Mouse (Mus musculus): Measurements from ENCODE around the gene Cabp2. TPM values are rescaled to one million over a fixed set of nuclear protein-coding genes. Genes with fewer than 3 reads are reported as not detected.

Gene Cabp2
- polyA plus RNA-seq (2012; rRNA removed), result not detected in 2 replicates

GRCm38 (mm10) chr19:4081394-4081793 is at the start of gene Cabp2:
Cabp2 (plus strand) TSS chr19:4081578.

GRCm38 (mm10) chr19:4037788-4038232 is 43.6 kb upstream of the Cabp2 start, which contains the start of gene Gstp1:
Gstp1 (minus strand) TSS chr19:4037985.

GRCm38 (mm10) chr19:4045966-4046865 is 35.2 kb upstream of the Cabp2 start, which contains the start of gene Gstp2:
Gstp2 (minus strand) TSS chr19:4046023.

GRCm38 (mm10) chr19:4059069-4059740 is 22.2 kb upstream of the Cabp2 start, which contains the start of gene Gstp3:
Gstp3 (minus strand) TSS chr19:4059569.

GRCm38 (mm10) chr19:4096642-4097440 is 15.5 kb downstream of the Cabp2 start, which contains the start of gene Cdk2ap2:
Cdk2ap2 (plus strand) TSS chr19:4097182.

GRCm38 (mm10) chr19:4099837-4100717 is 18.7 kb downstream of the Cabp2 start, which contains the start of gene Pitpnm1:
Pitpnm1 (plus strand) TSS chr19:4099998.

GRCm38 (mm10) chr19:4125741-4126696 is 44.6 kb downstream of the Cabp2 start, which contains the start of gene Aip:
Aip (minus strand) TSS chr19:4125858.

Other genes with a start within 250 kb of the Cabp2 start
- 83.3 and 86.1 TPM in 2 replicates for gene Chka, start 229.8 kb upstream of the Cabp2 start, polyA plus RNA-seq (2012; rRNA removed)
- gene Tcirg1, start 174.4 kb upstream of the Cabp2 start, polyA plus RNA-seq (2012; rRNA removed), result 48.5 and 61.6 TPM in 2 replicates
- gene Ndufs8, start 168.8 kb upstream of the Cabp2 start, polyA plus RNA-seq (2012; rRNA removed), result 173 and 186 TPM in 2 replicates
- 1.7 and 1.8 TPM in 2 replicates for gene Aldh3b1, start 151.8 kb upstream of the Cabp2 start, polyA plus RNA-seq (2012; rRNA removed)
- 14.5 and 15.1 TPM in 2 replicates for gene Unc93b1, start 146.4 kb upstream of the Cabp2 start, polyA plus RNA-seq (2012; rRNA removed)
- 0.05 TPM in 1 of 2 replicates, not detected in the other for gene Aldh3b3, start 122.9 kb upstream of the Cabp2 start, polyA plus RNA-seq (2012; rRNA removed)
- gene Aldh3b2, start 109.2 kb upstream of the Cabp2 start, polyA plus RNA-seq (2012; rRNA removed), result 0.32 and 1.8 TPM in 2 replicates
- 2.3 and 3.3 TPM in 2 replicates for gene Acy3, start 95.0 kb upstream of the Cabp2 start, polyA plus RNA-seq (2012; rRNA removed)
- 0.05 and 0.21 TPM in 2 replicates for gene Tbx10, start 88.8 kb upstream of the Cabp2 start, polyA plus RNA-seq (2012; rRNA removed)
- gene Nudt8, start 81.0 kb upstream of the Cabp2 start, polyA plus RNA-seq (2012; rRNA removed), result 14.7 and 17.5 TPM in 2 replicates
- gene Gm49405, start 81.0 kb upstream of the Cabp2 start, polyA plus RNA-seq (2012; rRNA removed), result 9.0 and 9.6 TPM in 2 replicates
- gene Doc2g, start 78.3 kb upstream of the Cabp2 start, polyA plus RNA-seq (2012; rRNA removed), result 23.9 and 25.6 TPM in 2 replicates
- gene Ndufv1, start 68.8 kb upstream of the Cabp2 start, polyA plus RNA-seq (2012; rRNA removed), result 172 and 187 TPM in 2 replicates
- 226 and 263 TPM in 2 replicates for gene Gstp1, start 43.6 kb upstream of the Cabp2 start, polyA plus RNA-seq (2012; rRNA removed)
- 1.2 and 5.2 TPM in 2 replicates for gene Gstp2, start 35.6 kb upstream of the Cabp2 start, polyA plus RNA-seq (2012; rRNA removed)
- gene Gstp3, start 22.0 kb upstream of the Cabp2 start, polyA plus RNA-seq (2012; rRNA removed), result 0.38 TPM in 1 of 2 replicates, not detected in the other
- 51.1 and 56.1 TPM in 2 replicates for gene Cdk2ap2, start 15.6 kb downstream of the Cabp2 start, polyA plus RNA-seq (2012; rRNA removed)
- 112 and 116 TPM in 2 replicates for gene Pitpnm1, start 18.4 kb downstream of the Cabp2 start, polyA plus RNA-seq (2012; rRNA removed)
- 122 and 129 TPM in 2 replicates for gene Aip, start 44.3 kb downstream of the Cabp2 start, polyA plus RNA-seq (2012; rRNA removed)
- gene Gpr152, start 58.2 kb downstream of the Cabp2 start, polyA plus RNA-seq (2012; rRNA removed), result 0.05 and 0.06 TPM in 2 replicates
- 0.03 and 0.05 TPM in 2 replicates for gene Cabp4, start 62.5 kb downstream of the Cabp2 start, polyA plus RNA-seq (2012; rRNA removed)
- 245 and 266 TPM in 2 replicates for gene Coro1b, start 67.0 kb downstream of the Cabp2 start, polyA plus RNA-seq (2012; rRNA removed)
- gene Ptprcap, start 72.0 kb downstream of the Cabp2 start, polyA plus RNA-seq (2012; rRNA removed), result 1.6 and 2.9 TPM in 2 replicates
- 75.7 and 77.5 TPM in 2 replicates for gene Rps6kb2, start 81.8 kb downstream of the Cabp2 start, polyA plus RNA-seq (2012; rRNA removed)
- 3.6 and 4.1 TPM in 2 replicates for gene Carns1, start 93.9 kb downstream of the Cabp2 start, polyA plus RNA-seq (2012; rRNA removed)
- gene Tbc1d10c, start 109.7 kb downstream of the Cabp2 start, polyA plus RNA-seq (2012; rRNA removed), result 2.0 and 3.4 TPM in 2 replicates
- gene Ppp1ca, start 110.5 kb downstream of the Cabp2 start, polyA plus RNA-seq (2012; rRNA removed), result 403 and 409 TPM in 2 replicates
- gene Rad9a, start 120.1 kb downstream of the Cabp2 start, polyA plus RNA-seq (2012; rRNA removed), result 39.4 and 40.6 TPM in 2 replicates
- gene Clcf1, start 132.7 kb downstream of the Cabp2 start, polyA plus RNA-seq (2012; rRNA removed), result 2.9 and 7.3 TPM in 2 replicates
- gene AC109138.7, start 132.8 kb downstream of the Cabp2 start, polyA plus RNA-seq (2012; rRNA removed), result 1.2 TPM in 1 of 2 replicates, not detected in the other
- gene Pold4, start 150.3 kb downstream of the Cabp2 start, polyA plus RNA-seq (2012; rRNA removed), result 28.6 and 30.9 TPM in 2 replicates
- 50.7 and 62.1 TPM in 2 replicates for gene Ssh3, start 187.6 kb downstream of the Cabp2 start, polyA plus RNA-seq (2012; rRNA removed)
- 43.2 and 50.9 TPM in 2 replicates for gene Ankrd13d, start 201.6 kb downstream of the Cabp2 start, polyA plus RNA-seq (2012; rRNA removed)
- 107 and 108 TPM in 2 replicates for gene Grk2, start 224.6 kb downstream of the Cabp2 start, polyA plus RNA-seq (2012; rRNA removed)

Data from central nervous system, embryonic 14 days (tissue).